Mouse (Mus musculus) brain, embryonic 14.5 days (tissue): ENCODE results near the gene Mtfr1l. TPM values are rescaled to one million over a fixed set of nuclear protein-coding genes. Genes with fewer than 3 reads are reported as not detected.

Experiments used
- DNase-seq: peaks from one replicate; pipeline ENCODE4 v3.0.0-alpha.2; 2011; ENCODE audit warnings: low read depth
- CTCF ChIP-seq: fragments of 200-500 bp; IDR thresholded peaks from 2 replicates; pipeline ENCODE4 v1.5.1; 2012; ENCODE audit warnings: inconsistent platforms, mild to moderate bottlenecking, moderate library complexity, borderline replicate concordance; ENCODE audit not compliant: insufficient read depth, insufficient read length; ENCODE audit errors: extremely low read depth
- POLR2A ChIP-seq: fragments of 200-500 bp; IDR thresholded peaks from 2 replicates; pipeline ENCODE4 v1.6.1; 2012; ENCODE audit warnings: mild to moderate bottlenecking, inconsistent platforms, borderline replicate concordance; ENCODE audit not compliant: poor library complexity, insufficient read depth, insufficient read length, severe bottlenecking; ENCODE audit errors: extremely low read depth
- polyA plus RNA-seq: library from polyadenylated mRNA; depleted of rRNA; stranded (reverse); fragments of >200 nt; gene quantifications from 2 replicates; pipeline ENCODE4 v1.2.3, GENCODE M21; 2012; rRNA removed

Gene Mtfr1l
- polyA plus RNA-seq, 1 experiment = 152 TPM

GRCm38 (mm10) chr4:134480864-134481263, 54.3 kb downstream of the Mtfr1l start:
- peak; percentile 77 for DNase-seq

GRCm38 (mm10) chr4:134479839-134480238, 55.3 kb downstream of the Mtfr1l start:
- TF ChIP-seq CTCF = no peak
- DNase-seq = no peak

More at GRCm38 (mm10) chr4:134480864-134481263, 54.3 kb downstream of the Mtfr1l start:
- peak; percentile 96 for TF ChIP-seq CTCF
- TF ChIP-seq POLR2A = no peak

DNA sequence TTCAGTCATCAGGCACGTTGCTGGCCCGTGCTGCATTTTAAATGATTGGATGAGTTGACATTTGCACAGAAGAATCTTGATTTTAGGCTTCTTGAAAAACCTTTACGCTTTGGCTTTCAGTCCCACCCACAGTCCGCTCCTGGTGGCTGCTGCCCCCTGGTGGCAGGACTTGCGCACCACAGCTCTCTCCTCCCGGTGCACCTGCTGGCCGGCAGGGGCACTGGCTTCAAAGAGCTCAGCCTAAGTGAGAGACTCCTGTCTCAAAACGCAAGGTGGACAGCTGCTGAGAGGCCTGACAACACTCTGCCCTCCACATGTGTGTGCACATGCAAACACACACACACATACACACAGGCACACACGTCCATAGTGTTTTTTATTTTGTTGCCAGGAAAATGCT, 57.2 kb downstream of the Mtfr1l start:
- peak; percentile 93 for DNase-seq

GRCm38 (mm10) chr4:134476899-134477298, 58.3 kb downstream of the Mtfr1l start:
- TF ChIP-seq CTCF (no peak), POLR2A (no peak)
- no peak for DNase-seq

More for the DNA sequence above, 57.2 kb downstream of the Mtfr1l start:
- no peak for TF ChIP-seq POLR2A
- peak; percentile 100 for TF ChIP-seq CTCF

Other genes with a start within 250 kb of the Mtfr1l start
- 18.8 and 20.7 TPM in 2 replicates for gene Pdik1l, start 247.5 kb downstream of the Mtfr1l start, polyA plus RNA-seq
- 0.13 and 0.33 TPM in 2 replicates for gene Trim63, start 220.3 kb downstream of the Mtfr1l start, polyA plus RNA-seq
- gene Slc30a2, start 192.2 kb downstream of the Mtfr1l start, polyA plus RNA-seq = 0.05 TPM in 1 of 2 replicates, not detected in the other
- 0.32 and 0.40 TPM in 2 replicates for gene Extl1, start 151.5 kb downstream of the Mtfr1l start, polyA plus RNA-seq
- gene Pafah2, start 139.1 kb downstream of the Mtfr1l start, polyA plus RNA-seq = 14.0 and 14.6 TPM in 2 replicates
- 1,070 and 2,202 TPM in 2 replicates for gene Stmn1, start 67.1 kb downstream of the Mtfr1l start, polyA plus RNA-seq
- 19.6 and 21.3 TPM in 2 replicates for gene Paqr7, start 38.7 kb downstream of the Mtfr1l start, polyA plus RNA-seq
- gene Aunip, start 24.4 kb downstream of the Mtfr1l start, polyA plus RNA-seq = 2.8 and 3.9 TPM in 2 replicates
- 46.3 and 55.6 TPM in 2 replicates for gene Selenon, start 16.8 kb upstream of the Mtfr1l start, polyA plus RNA-seq
- 5.0 and 10.7 TPM in 2 replicates for gene Man1c1, start 168.9 kb upstream of the Mtfr1l start, polyA plus RNA-seq
- gene Ldlrap1, start 232.6 kb upstream of the Mtfr1l start, polyA plus RNA-seq = 1.7 and 2.7 TPM in 2 replicates